Mouse (Mus musculus): ENCODE data around the gene Rassf10. TPM values are rescaled to one million over a fixed set of nuclear protein-coding genes. Genes with fewer than 3 reads are reported as not detected.

Rassf10 gene
- polyA plus RNA-seq, 2 experiments = 0.01 to 0.04 TPM

DNA sequence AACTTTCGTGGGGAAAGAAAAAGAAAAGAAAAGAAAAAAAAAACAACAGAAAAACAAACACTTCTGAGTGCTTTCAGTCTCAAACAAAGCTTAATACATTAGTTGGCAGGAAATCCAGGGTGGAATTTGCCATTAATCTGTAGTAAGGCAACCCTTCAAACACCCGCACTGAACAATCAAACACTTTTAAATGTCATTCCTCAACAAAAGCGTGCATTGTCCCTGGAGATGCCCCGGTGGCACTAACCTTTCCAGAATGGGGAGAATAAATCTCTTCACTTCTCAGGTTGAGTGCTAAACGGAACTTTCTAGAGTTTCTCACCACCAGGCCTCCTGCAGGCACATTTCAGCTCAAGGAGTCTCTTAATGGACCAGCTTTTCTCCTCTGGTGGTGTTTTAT lies 29.6 kb downstream of the Rassf10 start:
- ATAC-seq (ENCODE audit: insufficient read depth) = no peak
- DNase-seq (ENCODE audit: low read depth in 3 of 3, low spot score in 3 of 3) = no peak
- Histone ChIP-seq H3K9me3 (ENCODE audit: control insufficient read depth, low read length) (no peaks in the 10 kb centered on the region), H3K27ac (no peak overlapping the region), H3K4me3 (ENCODE audit: insufficient read depth in 1 of 2, low read depth in 2 of 2, low read length in 2 of 2) (no peak overlapping the region), H3K9ac (replicated peaks) (no peak overlapping the region), H3K4me2 (ENCODE audit: low read depth) (no peak overlapping the region), H3K36me3 (replicated peaks; ENCODE audit: control insufficient read depth, insufficient read depth, low read depth) (no peaks in the 10 kb centered on the region), H3K4me1 (replicated peaks; ENCODE audit: control insufficient read depth in 2 of 2, insufficient read depth in 2 of 2, low read length in 1 of 2) (no peaks in the 10 kb centered on the region; a peak in 1 of 4 replicates), H3K27me3 (ENCODE audit: control insufficient read depth, insufficient read depth, low read length) (no peaks in the 10 kb centered on the region)
- TF ChIP-seq CTCF (IDR thresholded peaks at IDR 0.05; ENCODE audit: low read depth) (no peak), EP300 (IDR thresholded peaks at IDR 0.05; ENCODE audit: low read depth) (no peak)
- 53% methylated on average over 5 of the region's 5 CpGs for WGBS (ENCODE audit: insufficient replicate concordance)

DNA sequence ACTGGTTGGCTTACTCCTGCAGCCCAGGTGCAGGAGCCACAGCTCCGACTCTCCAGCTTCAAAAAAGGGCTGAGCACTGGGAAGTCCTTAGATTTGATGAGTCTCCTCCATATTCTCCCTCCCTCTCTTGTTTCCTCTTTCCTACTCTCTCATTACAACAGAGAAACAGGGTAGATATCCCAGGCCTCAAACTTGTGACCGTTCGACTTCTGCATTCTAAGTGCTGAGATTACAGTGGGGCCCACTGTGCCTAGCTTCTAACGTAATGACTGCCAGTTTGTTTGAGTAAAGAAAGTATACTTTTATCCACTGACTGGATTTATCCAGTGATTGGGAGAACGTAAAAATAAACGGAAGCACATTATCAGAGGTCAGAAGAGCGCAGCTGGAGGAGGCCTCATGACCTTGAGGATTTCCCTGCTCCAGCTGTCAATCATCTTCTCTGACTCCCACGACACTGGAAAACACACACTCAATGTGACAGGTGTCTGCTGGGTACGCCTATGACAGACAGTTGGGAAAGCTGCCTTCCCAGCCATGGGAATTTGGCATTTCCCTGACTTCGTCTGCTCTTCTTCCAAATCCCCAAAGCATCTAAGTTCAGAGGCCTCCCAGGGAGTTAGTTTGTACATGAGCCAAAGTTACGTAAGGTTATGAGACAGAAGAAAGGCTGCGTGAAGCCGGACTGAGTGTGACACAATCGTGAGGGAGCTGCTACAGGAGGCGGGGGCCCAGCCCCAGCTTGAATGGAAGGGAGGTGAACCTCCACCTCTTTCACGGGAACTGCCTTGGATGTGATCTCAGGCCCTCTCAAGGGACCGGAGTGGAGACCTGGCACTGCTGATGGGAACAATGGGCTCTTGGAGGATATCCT lies 31.2 kb downstream of the Rassf10 start:
- no peak overlapping the region for H3K27ac ChIP-seq
- DNase-seq (ENCODE audit: low read depth in 3 of 3, low spot score in 3 of 3) = no peak
- no peak overlapping the region for H3K4me3 ChIP-seq (ENCODE audit: insufficient read depth in 1 of 2, low read depth in 2 of 2, low read length in 2 of 2)
- no peaks in the 10 kb centered on the region; a peak in 1 of 4 replicates for H3K4me1 ChIP-seq (replicated peaks; ENCODE audit: control insufficient read depth in 2 of 2, insufficient read depth in 2 of 2, low read length in 1 of 2)
- no peak overlapping the region for H3K9ac ChIP-seq (replicated peaks)
- 50% methylated on average over 17 of the region's 17 CpGs for WGBS (ENCODE audit: insufficient replicate concordance)
- TF ChIP-seq EP300 (IDR thresholded peaks at IDR 0.05; ENCODE audit: low read depth) (no peak), CTCF (IDR thresholded peaks at IDR 0.05; ENCODE audit: low read depth) (no peak)
- H3K4me2 ChIP-seq (ENCODE audit: low read depth) = no peak overlapping the region
- H3K36me3 ChIP-seq (replicated peaks; ENCODE audit: control insufficient read depth, insufficient read depth, low read depth) = no peaks in the 10 kb centered on the region
- no peaks in the 10 kb centered on the region for H3K9me3 ChIP-seq (ENCODE audit: control insufficient read depth, low read length)
- no peak for ATAC-seq (ENCODE audit: insufficient read depth)
- no peaks in the 10 kb centered on the region for H3K27me3 ChIP-seq (ENCODE audit: control insufficient read depth, insufficient read depth, low read length)

DNA sequence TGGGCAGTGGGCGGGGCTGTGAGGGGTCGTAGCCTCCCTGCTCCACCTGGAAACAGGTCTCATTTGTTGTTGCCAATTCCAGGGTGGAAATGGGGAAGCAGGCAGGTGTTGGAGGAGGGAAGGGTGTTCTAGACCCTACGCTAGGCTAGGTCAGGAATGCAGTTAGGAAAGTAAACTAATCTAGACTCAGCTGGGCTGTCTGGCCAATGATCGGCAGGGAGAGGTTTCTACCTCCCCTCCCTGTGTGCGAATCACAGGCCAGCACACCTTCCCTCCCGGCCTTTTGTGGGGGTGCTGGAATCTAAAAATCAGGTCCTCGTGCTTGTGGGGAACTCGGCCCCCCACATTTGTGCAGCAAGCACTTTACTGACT lies 31.8 kb downstream of the Rassf10 start:
- no peak for TF ChIP-seq CTCF (IDR thresholded peaks at IDR 0.05; ENCODE audit: low read depth)
- TF ChIP-seq EP300 (IDR thresholded peaks at IDR 0.05; ENCODE audit: low read depth) = no peak
- DNase-seq (ENCODE audit: low read depth in 3 of 3, low spot score in 3 of 3) = no peak
- H3K4me2 ChIP-seq (ENCODE audit: low read depth) = no peak overlapping the region
- H3K36me3 ChIP-seq (replicated peaks; ENCODE audit: control insufficient read depth, insufficient read depth, low read depth) = no peaks in the 10 kb centered on the region
- no peak for ATAC-seq (ENCODE audit: insufficient read depth)
- no peaks in the 10 kb centered on the region for H3K27me3 ChIP-seq (ENCODE audit: control insufficient read depth, insufficient read depth, low read length)
- H3K4me1 ChIP-seq (replicated peaks; ENCODE audit: control insufficient read depth in 2 of 2, insufficient read depth in 2 of 2, low read length in 1 of 2) = no peaks in the 10 kb centered on the region; a peak in 1 of 4 replicates
- no peak overlapping the region for H3K9ac ChIP-seq (replicated peaks)
- H3K9me3 ChIP-seq (ENCODE audit: control insufficient read depth, low read length) = no peaks in the 10 kb centered on the region
- 44% methylated on average over 8 of the region's 8 CpGs for WGBS (ENCODE audit: insufficient replicate concordance)
- no peak overlapping the region for H3K27ac ChIP-seq
- H3K4me3 ChIP-seq (ENCODE audit: insufficient read depth in 1 of 2, low read depth in 2 of 2, low read length in 2 of 2) = no peak overlapping the region

- Histone ChIP-seq H3K4me2 (ENCODE audit: low read depth) (no peak overlapping the region), H3K27me3 (ENCODE audit: control insufficient read depth, insufficient read depth, low read length) (no peaks in the 10 kb centered on the region), H3K27ac (no peak overlapping the region), H3K9me3 (ENCODE audit: control insufficient read depth, low read length) (no peaks in the 10 kb centered on the region), H3K4me1 (replicated peaks; ENCODE audit: control insufficient read depth in 2 of 2, insufficient read depth in 2 of 2, low read length in 1 of 2) (no peaks in the 10 kb centered on the region), H3K36me3 (replicated peaks; ENCODE audit: control insufficient read depth, insufficient read depth, low read depth) (no peaks in the 10 kb centered on the region), H3K9ac (replicated peaks) (no peak overlapping the region), H3K4me3 (ENCODE audit: insufficient read depth in 1 of 2, low read depth in 2 of 2, low read length in 2 of 2) (no peak overlapping the region)
- no peak for TF ChIP-seq EP300 (IDR thresholded peaks at IDR 0.05; ENCODE audit: low read depth)
- no peak for TF ChIP-seq CTCF (IDR thresholded peaks at IDR 0.05; ENCODE audit: low read depth)
- DNase-seq (ENCODE audit: low read depth in 3 of 3, low spot score in 3 of 3) (no peak), ATAC-seq (ENCODE audit: insufficient read depth) (no peak)
- 48% methylated on average over 5 of the region's 5 CpGs for WGBS (ENCODE audit: insufficient replicate concordance)
Observed at GRCm38 (mm10) chr7:112992928-112993327, 39.2 kb downstream of the Rassf10 start.

GRCm38 (mm10) chr7:113003565-113004255 lies 49.9 kb downstream of the Rassf10 start:
- ATAC-seq (ENCODE audit: insufficient read depth) (no peak), DNase-seq (ENCODE audit: low read depth in 3 of 3, low spot score in 3 of 3) (no peak)
- Histone ChIP-seq H3K4me3 (ENCODE audit: insufficient read depth in 1 of 2, low read depth in 2 of 2, low read length in 2 of 2) (no peak overlapping the region), H3K4me1 (replicated peaks; ENCODE audit: control insufficient read depth in 2 of 2, insufficient read depth in 2 of 2, low read length in 1 of 2) (no peaks in the 10 kb centered on the region), H3K9me3 (ENCODE audit: control insufficient read depth, low read length) (no peaks in the 10 kb centered on the region), H3K4me2 (ENCODE audit: low read depth) (no peak overlapping the region), H3K36me3 (replicated peaks; ENCODE audit: control insufficient read depth, insufficient read depth, low read depth) (no peaks in the 10 kb centered on the region), H3K27me3 (ENCODE audit: control insufficient read depth, insufficient read depth, low read length) (no peaks in the 10 kb centered on the region), H3K9ac (replicated peaks) (no peak overlapping the region), H3K27ac (no peak overlapping the region)
- TF ChIP-seq EP300 (IDR thresholded peaks at IDR 0.05; ENCODE audit: low read depth) (no peak), CTCF (IDR thresholded peaks at IDR 0.05; ENCODE audit: low read depth) (no peak)
- WGBS (ENCODE audit: insufficient replicate concordance) = 46% methylated on average over 3 of the region's 3 CpGs

Data from liver, embryonic 14.5 days (tissue).